Mouse (Mus musculus): Measurements from ENCODE around the gene Nudt16l1. TPM values are rescaled to one million over a fixed set of nuclear protein-coding genes. Genes with fewer than 3 reads are reported as not detected.

Gene Nudt16l1
- polyA plus RNA-seq, 1 experiment: 46.1 TPM

- Histone ChIP-seq H3K79me2 (ENCODE audit: control insufficient read depth, insufficient read depth) (peaks cover 34% of the 10 kb centered on the region), H3K36me3 (ENCODE audit: control insufficient read depth, insufficient read depth) (no peaks in the 10 kb centered on the region), H3K4me2 (ENCODE audit: low read depth) (peak within 1 kb of the TSS; percentile 97), H3K27me3 (ENCODE audit: control insufficient read depth, insufficient read depth, insufficient read length) (no peaks in the 10 kb centered on the region), H3K4me3 (peak within 1 kb of the TSS; percentile 39), H3ac (ENCODE audit: control insufficient read depth, insufficient read length) (peak within 1 kb of the TSS; percentile 37)
- TF ChIP-seq REST (IDR thresholded peaks at IDR 0.05; ENCODE audit: insufficient read depth, insufficient read length) (no peak), USF1 (IDR thresholded peaks at IDR 0.05; ENCODE audit: low read depth) (no peak), SRF (IDR thresholded peaks at IDR 0.05; ENCODE audit: control insufficient read depth, insufficient read length, low read depth) (peak; percentile 62), POLR2AphosphoS2 (IDR thresholded peaks at IDR 0.05; ENCODE audit: insufficient read length, low read depth) (peak; percentile 57), MYOG (IDR thresholded peaks at IDR 0.05; ENCODE audit: control insufficient read depth in 1 of 3, insufficient read depth in 1 of 3, insufficient read length in 2 of 3, low read depth in 2 of 3) (peak in 1 of 3 experiments; percentile 60), E2F4 (IDR thresholded peaks at IDR 0.05; ENCODE audit: insufficient read depth) (no peak), CEBPB (IDR thresholded peaks at IDR 0.05; ENCODE audit: insufficient read depth, poor library complexity, severe bottlenecking) (no peak), POLR2A (IDR thresholded peaks at IDR 0.05; ENCODE audit: insufficient read length, low read depth) (peak; percentile 82), TCF12 (IDR thresholded peaks at IDR 0.05; ENCODE audit: insufficient read depth, poor library complexity, severe bottlenecking) (no peak), TCF3 (IDR thresholded peaks at IDR 0.05; ENCODE audit: insufficient read length, low read depth) (no peak), MYOD1 (IDR thresholded peaks at IDR 0.05; ENCODE audit: control insufficient read depth in 1 of 3, insufficient read length in 2 of 3, low read depth in 2 of 3) (no peak), MAX (IDR thresholded peaks at IDR 0.05; ENCODE audit: low read depth) (no peak)
Observed at GRCm38 (mm10) chr16:4963797-4964709, 25.5 kb downstream of the Nudt16l1 start, which contains the start of gene Anks3. TSS of gene Anks3 (minus strand) at chr16:4964205.

- Histone ChIP-seq H3K79me2 (ENCODE audit: control insufficient read depth, insufficient read depth) (peaks cover 25% of the 10 kb centered on the region), H3ac (ENCODE audit: control insufficient read depth, insufficient read length) (peak overlapping the region; percentile 37), H3K4me2 (ENCODE audit: low read depth) (peak overlapping the region; percentile 72), H3K27me3 (ENCODE audit: control insufficient read depth, insufficient read depth, insufficient read length) (no peaks in the 10 kb centered on the region), H3K4me3 (peak overlapping the region; percentile 39), H3K36me3 (ENCODE audit: control insufficient read depth, insufficient read depth) (no peaks in the 10 kb centered on the region)
- no peak for TF ChIP-seq SRF (IDR thresholded peaks at IDR 0.05; ENCODE audit: control insufficient read depth, insufficient read length, low read depth)
- TF ChIP-seq TCF3 (IDR thresholded peaks at IDR 0.05; ENCODE audit: insufficient read length, low read depth): no peak
- TF ChIP-seq USF1 (IDR thresholded peaks at IDR 0.05; ENCODE audit: low read depth): no peak
- TF ChIP-seq MYOG (IDR thresholded peaks at IDR 0.05; ENCODE audit: control insufficient read depth in 1 of 3, insufficient read depth in 1 of 3, insufficient read length in 2 of 3, low read depth in 2 of 3): no peak
- TF ChIP-seq REST (IDR thresholded peaks at IDR 0.05; ENCODE audit: insufficient read depth, insufficient read length): no peak
- no peak for TF ChIP-seq POLR2A (IDR thresholded peaks at IDR 0.05; ENCODE audit: insufficient read length, low read depth)
- TF ChIP-seq POLR2AphosphoS2 (IDR thresholded peaks at IDR 0.05; ENCODE audit: insufficient read length, low read depth): no peak
- no peak for TF ChIP-seq CEBPB (IDR thresholded peaks at IDR 0.05; ENCODE audit: insufficient read depth, poor library complexity, severe bottlenecking)
- TF ChIP-seq E2F4 (IDR thresholded peaks at IDR 0.05; ENCODE audit: insufficient read depth): no peak
Observed at GRCm38 (mm10) chr16:4964731-4965391, 26.3 kb downstream of the Nudt16l1 start.

- peak overlapping the region; percentile 39 for H3K4me3 ChIP-seq
- H3K4me2 ChIP-seq (ENCODE audit: low read depth): peak overlapping the region; percentile 72
- peaks cover 24% of the 10 kb centered on the region for H3K79me2 ChIP-seq (ENCODE audit: control insufficient read depth, insufficient read depth)
- H3K27me3 ChIP-seq (ENCODE audit: control insufficient read depth, insufficient read depth, insufficient read length): no peaks in the 10 kb centered on the region
- no peak overlapping the region for H3ac ChIP-seq (ENCODE audit: control insufficient read depth, insufficient read length)
- no peaks in the 10 kb centered on the region for H3K36me3 ChIP-seq (ENCODE audit: control insufficient read depth, insufficient read depth)
- no peak for TF ChIP-seq REST (IDR thresholded peaks at IDR 0.05; ENCODE audit: insufficient read depth, insufficient read length)
- no peak for TF ChIP-seq SRF (IDR thresholded peaks at IDR 0.05; ENCODE audit: control insufficient read depth, insufficient read length, low read depth)
- no peak for TF ChIP-seq POLR2AphosphoS2 (IDR thresholded peaks at IDR 0.05; ENCODE audit: insufficient read length, low read depth)
- TF ChIP-seq MYOD1 (IDR thresholded peaks at IDR 0.05; ENCODE audit: control insufficient read depth in 1 of 3, insufficient read length in 2 of 3, low read depth in 2 of 3): no peak
- no peak for TF ChIP-seq MYOG (IDR thresholded peaks at IDR 0.05; ENCODE audit: control insufficient read depth in 1 of 3, insufficient read depth in 1 of 3, insufficient read length in 2 of 3, low read depth in 2 of 3)
- TF ChIP-seq POLR2A (IDR thresholded peaks at IDR 0.05; ENCODE audit: insufficient read length, low read depth): no peak
- TF ChIP-seq TCF3 (IDR thresholded peaks at IDR 0.05; ENCODE audit: insufficient read length, low read depth): no peak
- no peak for TF ChIP-seq USF1 (IDR thresholded peaks at IDR 0.05; ENCODE audit: low read depth)
- TF ChIP-seq E2F4 (IDR thresholded peaks at IDR 0.05; ENCODE audit: insufficient read depth): no peak
- no peak for TF ChIP-seq CEBPB (IDR thresholded peaks at IDR 0.05; ENCODE audit: insufficient read depth, poor library complexity, severe bottlenecking)
- TF ChIP-seq MAX (IDR thresholded peaks at IDR 0.05; ENCODE audit: low read depth): no peak
- TF ChIP-seq TCF12 (IDR thresholded peaks at IDR 0.05; ENCODE audit: insufficient read depth, poor library complexity, severe bottlenecking): no peak
Observed at GRCm38 (mm10) chr16:4965392-4966129, 27.0 kb downstream of the Nudt16l1 start.

GRCm38 (mm10) chr16:4968426-4968825 is 29.9 kb downstream of the Nudt16l1 start:
- no peaks in the 10 kb centered on the region for H3K27me3 ChIP-seq (ENCODE audit: control insufficient read depth, insufficient read depth, insufficient read length)
- no peak overlapping the region for H3K4me2 ChIP-seq (ENCODE audit: low read depth)
- no peak overlapping the region for H3K4me3 ChIP-seq
- H3K36me3 ChIP-seq (ENCODE audit: control insufficient read depth, insufficient read depth): no peaks in the 10 kb centered on the region
- peaks cover 5% of the 10 kb centered on the region for H3K79me2 ChIP-seq (ENCODE audit: control insufficient read depth, insufficient read depth)
- TF ChIP-seq MAX (IDR thresholded peaks at IDR 0.05; ENCODE audit: low read depth) (no peak), MYOG (IDR thresholded peaks at IDR 0.05; ENCODE audit: control insufficient read depth in 1 of 3, insufficient read depth in 1 of 3, insufficient read length in 2 of 3, low read depth in 2 of 3) (no peak), REST (IDR thresholded peaks at IDR 0.05; ENCODE audit: insufficient read depth, insufficient read length) (no peak), E2F4 (IDR thresholded peaks at IDR 0.05; ENCODE audit: insufficient read depth) (no peak), TCF12 (IDR thresholded peaks at IDR 0.05; ENCODE audit: insufficient read depth, poor library complexity, severe bottlenecking) (no peak), MYOD1 (IDR thresholded peaks at IDR 0.05; ENCODE audit: control insufficient read depth in 1 of 3, insufficient read length in 2 of 3, low read depth in 2 of 3) (no peak), CEBPB (IDR thresholded peaks at IDR 0.05; ENCODE audit: insufficient read depth, poor library complexity, severe bottlenecking) (no peak), USF1 (IDR thresholded peaks at IDR 0.05; ENCODE audit: low read depth) (no peak), SRF (IDR thresholded peaks at IDR 0.05; ENCODE audit: control insufficient read depth, insufficient read length, low read depth) (no peak), POLR2A (IDR thresholded peaks at IDR 0.05; ENCODE audit: insufficient read length, low read depth) (no peak), TCF3 (IDR thresholded peaks at IDR 0.05; ENCODE audit: insufficient read length, low read depth) (no peak), POLR2AphosphoS2 (IDR thresholded peaks at IDR 0.05; ENCODE audit: insufficient read length, low read depth) (no peak)
- no peak overlapping the region for H3ac ChIP-seq (ENCODE audit: control insufficient read depth, insufficient read length)

Measured in myocyte (in vitro differentiated cells).